Mouse (Mus musculus): ENCODE results near the gene Thbs2.

DNA sequence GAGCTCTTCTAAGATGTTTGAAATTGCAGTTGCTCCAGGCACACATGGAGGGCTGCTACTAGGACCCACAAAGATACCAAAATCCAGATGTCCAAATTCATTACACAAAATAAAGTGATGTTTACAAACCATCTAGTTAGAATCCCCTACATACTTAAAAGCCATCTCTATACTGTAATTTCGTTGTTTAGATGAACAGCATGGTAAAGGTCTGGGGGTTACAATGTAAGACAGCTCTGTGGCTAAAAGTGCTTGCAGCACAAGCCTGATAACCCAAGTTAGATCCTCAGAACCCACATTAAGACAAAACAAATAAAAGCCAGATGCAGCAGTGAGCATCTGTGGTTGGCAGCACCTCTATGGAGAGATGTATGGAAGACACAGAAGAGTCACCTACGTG, 18.5 kb downstream of the Thbs2 start:
- TF ChIP-seq HCFC1 (IDR thresholded peaks at IDR 0.05; ENCODE audit: borderline replicate concordance, insufficient read depth, low read length) (no peak), ZC3H11A (IDR thresholded peaks at IDR 0.05; ENCODE audit: borderline replicate concordance, low read depth, low read length) (no peak)
